Mouse (Mus musculus) CH12.LX (cell line): Measurements from ENCODE around the gene Ms4a5. TPM values are rescaled to one million over a fixed set of nuclear protein-coding genes. Genes with fewer than 3 reads are reported as not detected.

Experiments
- DNase-seq: peaks from one replicate; pipeline ENCODE4 v3.0.0-alpha.2; 2013; ENCODE audit errors: extremely low read depth
- H3K27ac ChIP-seq: 2 replicates; pipeline ENCODE4 v1.5.1; 2012; ENCODE audit warnings: low read depth, mild to moderate bottlenecking, control low read depth, moderate library complexity; ENCODE audit not compliant: insufficient read depth
- H3K27me3 ChIP-seq: replicated peaks from 2 replicates; pipeline ENCODE3; 2012; ENCODE audit warnings: inconsistent platforms
- H3K36me3 ChIP-seq, 2 experiments: replicated peaks in 1 of 2; 2 replicates each; pipeline versions ENCODE3 to v1.6.1; 2012; ENCODE audit warnings: inconsistent platforms in 1 of 2, low read length in 1 of 2, mild to moderate bottlenecking in 1 of 2, mixed read lengths in 1 of 2, moderate library complexity in 1 of 2; ENCODE audit not compliant: control insufficient read depth in 1 of 2, insufficient read depth in 1 of 2
- H3K4me1 ChIP-seq, 2 experiments: 2 replicates each; pipeline ENCODE4 v1.6.1; 2012; ENCODE audit warnings: inconsistent platforms in 1 of 2, moderate library complexity in 1 of 2; ENCODE audit not compliant: insufficient read depth in 2 of 2, control insufficient read depth in 1 of 2
- H3K4me2 ChIP-seq: 2 replicates; pipeline ENCODE4 v1.6.1; 2012; ENCODE audit warnings: low read depth, mild to moderate bottlenecking, control low read depth; ENCODE audit not compliant: poor library complexity, insufficient read depth, severe bottlenecking
- H3K4me3 ChIP-seq, 3 experiments: fragments of 150-350 bp in 1 of 3; sonication (generic) in 1 of 3; replicated peaks in 1 of 3; 2 replicates each; pipeline versions ENCODE3 to v1.5.1; 2011 to 2012; ENCODE audit warnings: low read depth in 2 of 3, low read length in 2 of 3, mild to moderate bottlenecking in 2 of 3, moderate library complexity in 2 of 3, control low read depth in 1 of 3, improper control_type of control experiment in 1 of 3, inconsistent platforms in 1 of 3, mixed read lengths in 1 of 3; ENCODE audit not compliant: poor library complexity in 1 of 3
- H3K79me2 ChIP-seq: replicated peaks from 2 replicates; pipeline ENCODE4 v1.6.1; 2012; ENCODE audit warnings: mild to moderate bottlenecking, moderate library complexity; ENCODE audit not compliant: control insufficient read depth, poor library complexity, insufficient read depth, severe bottlenecking; ENCODE audit errors: extremely low read depth
- H3K9ac ChIP-seq: 2 replicates; pipeline ENCODE4 v1.6.1; 2012; ENCODE audit warnings: low read depth, mild to moderate bottlenecking, control low read depth, moderate library complexity; ENCODE audit not compliant: insufficient read depth
- H3K9me3 ChIP-seq: replicated peaks from 2 replicates; pipeline ENCODE3; 2012; ENCODE audit warnings: low read length, inconsistent platforms, mixed read lengths
- ELF1 ChIP-seq: IDR thresholded peaks from 2 replicates; pipeline ENCODE4 v1.6.1; 2014; ENCODE audit warnings: low read depth, mild to moderate bottlenecking, inconsistent platforms, low read length, improper control_type of control experiment
- JUND ChIP-seq: conservative IDR thresholded peaks from 2 replicates; pipeline ENCODE4 v1.6.1; 2011; ENCODE audit warnings: low read depth, low read length, improper control_type of control experiment
- MAFK ChIP-seq: IDR thresholded peaks from 2 replicates; pipeline ENCODE4 v1.6.1; 2011; ENCODE audit warnings: low read length, improper control_type of control experiment; ENCODE audit not compliant: insufficient replicate concordance
- MAX ChIP-seq: IDR thresholded peaks from 2 replicates; pipeline ENCODE4 v1.6.1; 2011; ENCODE audit warnings: low read length, improper control_type of control experiment
- MAZ ChIP-seq: IDR thresholded peaks from 2 replicates; pipeline ENCODE4 v1.6.1; 2012; ENCODE audit warnings: low read depth, mild to moderate bottlenecking, inconsistent platforms, low read length, improper control_type of control experiment, moderate library complexity
- MXI1 ChIP-seq: IDR thresholded peaks from 2 replicates; pipeline ENCODE4 v1.6.1; 2011; ENCODE audit warnings: mild to moderate bottlenecking, low read depth, low read length, improper control_type of control experiment
- POLR2A ChIP-seq: IDR thresholded peaks from 2 replicates; pipeline ENCODE4 v1.6.1; 2011; ENCODE audit warnings: low read depth, mild to moderate bottlenecking, improper control_type of control experiment, low read length
- POLR2AphosphoS2 ChIP-seq: IDR thresholded peaks from 2 replicates; pipeline ENCODE4 v1.6.1; 2011; ENCODE audit warnings: low read depth, low read length, improper control_type of control experiment
- RCOR1 ChIP-seq: conservative IDR thresholded peaks from 2 replicates; pipeline ENCODE4 v1.6.1; 2012; ENCODE audit warnings: low read depth, mild to moderate bottlenecking, inconsistent platforms, low read length, improper control_type of control experiment
- SIN3A ChIP-seq: IDR thresholded peaks from 2 replicates; pipeline ENCODE4 v1.6.1; 2012; ENCODE audit warnings: low read length, improper control_type of control experiment, inconsistent platforms
- SMC3 ChIP-seq: IDR thresholded peaks from 2 replicates; pipeline ENCODE4 v1.6.1; 2011; ENCODE audit warnings: low read depth, low read length, improper control_type of control experiment
- ZKSCAN1 ChIP-seq: IDR thresholded peaks from 2 replicates; pipeline ENCODE4 v1.6.1; 2012; ENCODE audit warnings: low read depth, inconsistent platforms, low read length, improper control_type of control experiment, borderline replicate concordance
- ZNF384 ChIP-seq: IDR thresholded peaks from 2 replicates; pipeline ENCODE4 v1.6.1; 2012; ENCODE audit warnings: low read depth, low read length, improper control_type of control experiment, inconsistent platforms
- dilution Hi-C: fragments of 300-500 bp; cut with MboI; formaldehyde crosslinking; loops from 2 replicates; pipeline ENCODE4 v1.14.3; 2020; ENCODE audit warnings: low sequenced_read_pairs; ENCODE audit not compliant: extremely low pct_unique_long_range_greater_than_20kb, extremely low pct_ligation_motif_present
- in situ Hi-C: fragments of 300-500 bp; cut with MboI; formaldehyde crosslinking; loops from 3 replicates; pipeline ENCODE4 v1.14.3; 2019; ENCODE audit warnings: low sequenced_read_pairs, low pct_ligation_motif_present, low pct_unique_long_range_greater_than_20kb, mixed read lengths
- polyA plus RNA-seq: library from polyadenylated mRNA; unstranded; fragments of >175 nt; gene quantifications from 2 replicates; pipeline ENCODE4 v1.2.1, GENCODE M21; 2012; ENCODE audit warnings: low read depth; ENCODE audit not compliant: insufficient read length
- total RNA-seq, 2 experiments: library from RNA; depleted of rRNA; stranded (reverse); fragments of 300-350 nt in 1 of 2; fragments of >200 nt in 1 of 2; gene quantifications; 2 replicates each; pipeline ENCODE4 v1.2.3; 2012 to 2014

Ms4a5 gene
- total and polyA plus RNA-seq, 3 experiments = not detected

- no peaks in the 10 kb centered on the region for H3K9me3 ChIP-seq
- H3K36me3 ChIP-seq = no peaks in the 10 kb centered on the region
- H3K79me2 ChIP-seq = no peaks in the 10 kb centered on the region
- dilution Hi-C loops (no loop called here), in situ Hi-C loops (no loop called here)
- H3K4me1 ChIP-seq = peaks cover 0 to 18% of the 10 kb centered on the region in 2 experiments; a peak in 2 of 4 replicates
- H3K27me3 ChIP-seq = no peaks in the 10 kb centered on the region
- TF ChIP-seq POLR2AphosphoS2 = no peak
- no peak for TF ChIP-seq MAZ
- TF ChIP-seq MAFK = no peak
- no peak for TF ChIP-seq SIN3A
- TF ChIP-seq ZKSCAN1 = no peak
- TF ChIP-seq POLR2A = no peak
- TF ChIP-seq JUND = no peak
- no peak for TF ChIP-seq MXI1
- TF ChIP-seq MAX = no peak
- TF ChIP-seq SMC3 = no peak
- TF ChIP-seq ELF1 = no peak
- TF ChIP-seq ZNF384 = no peak
- no peak for TF ChIP-seq RCOR1
- TF ChIP-seq, all 38 proteins: peak for 0
- Histone ChIP-seq H3K4me3 (no peak within 1 kb of the TSS), H3K27ac (no peak within 1 kb of the TSS), H3K4me2 (peak within 1 kb of the TSS; percentile 75), H3K9ac (no peak within 1 kb of the TSS)
- DNase-seq = no peak
Observed at GRCm38 (mm10) chr19:11232348-11232747, 51.3 kb downstream of the Ms4a5 start, which contains the start of gene Ms4a12. Gene Ms4a12 (minus strand): TSS chr19:11232448.

Other genes starting within 250 kb of the Ms4a5 start
- not detected in 2 replicates for gene Ms4a8a, start 202.8 kb downstream of the Ms4a5 start, total RNA-seq (2012; rRNA removed)
- gene Ms4a8a, start 202.8 kb downstream of the Ms4a5 start, total RNA-seq (2014; rRNA removed) = not detected in 2 replicates
- not detected in 2 replicates for gene Ms4a8a, start 202.8 kb downstream of the Ms4a5 start, polyA plus RNA-seq
- gene 1700017D01Rik, start 153.0 kb downstream of the Ms4a5 start, total RNA-seq (2012; rRNA removed) = not detected in 2 replicates
- not detected in 2 replicates for gene 1700017D01Rik, start 153.0 kb downstream of the Ms4a5 start, total RNA-seq (2014; rRNA removed)
- gene 1700017D01Rik, start 153.0 kb downstream of the Ms4a5 start, polyA plus RNA-seq = not detected in 2 replicates
- not detected in 2 replicates for gene 1700025F22Rik, start 118.6 kb downstream of the Ms4a5 start, total RNA-seq (2012; rRNA removed)
- gene 1700025F22Rik, start 118.6 kb downstream of the Ms4a5 start, total RNA-seq (2014; rRNA removed) = not detected in 2 replicates
- gene 1700025F22Rik, start 118.6 kb downstream of the Ms4a5 start, polyA plus RNA-seq = not detected in 2 replicates
- not detected in 2 replicates for gene Ms4a13, start 87.1 kb downstream of the Ms4a5 start, total RNA-seq (2012; rRNA removed)
- not detected in 2 replicates for gene Ms4a13, start 87.1 kb downstream of the Ms4a5 start, total RNA-seq (2014; rRNA removed)
- not detected in 2 replicates for gene Ms4a13, start 87.1 kb downstream of the Ms4a5 start, polyA plus RNA-seq
- gene Ms4a12, start 51.4 kb downstream of the Ms4a5 start, total RNA-seq (2012; rRNA removed) = not detected in 2 replicates
- not detected in 2 replicates for gene Ms4a12, start 51.4 kb downstream of the Ms4a5 start, total RNA-seq (2014; rRNA removed)
- not detected in 2 replicates for gene Ms4a12, start 51.4 kb downstream of the Ms4a5 start, polyA plus RNA-seq
- gene Ms4a1, start 17.6 kb downstream of the Ms4a5 start, total RNA-seq (2012; rRNA removed) = 106 and 137 TPM in 2 replicates
- gene Ms4a1, start 17.6 kb downstream of the Ms4a5 start, total RNA-seq (2014; rRNA removed) = 642 and 726 TPM in 2 replicates
- 345 and 387 TPM in 2 replicates for gene Ms4a1, start 17.6 kb downstream of the Ms4a5 start, polyA plus RNA-seq
- not detected in 2 replicates for gene Ms4a14, start 30.6 kb upstream of the Ms4a5 start, total RNA-seq (2012; rRNA removed)
- gene Ms4a14, start 30.6 kb upstream of the Ms4a5 start, total RNA-seq (2014; rRNA removed) = not detected in 2 replicates
- 0.12 and 0.17 TPM in 2 replicates for gene Ms4a14, start 30.6 kb upstream of the Ms4a5 start, polyA plus RNA-seq
- gene Ms4a7, start 52.3 kb upstream of the Ms4a5 start, total RNA-seq (2012; rRNA removed) = 1.4 and 1.8 TPM in 2 replicates
- gene Ms4a7, start 52.3 kb upstream of the Ms4a5 start, total RNA-seq (2014; rRNA removed) = 2.5 and 3.2 TPM in 2 replicates
- gene Ms4a7, start 52.3 kb upstream of the Ms4a5 start, polyA plus RNA-seq = 4.3 TPM in 2 replicates
- gene Ms4a4a, start 91.7 kb upstream of the Ms4a5 start, total RNA-seq (2012; rRNA removed) = 0.21 TPM in 1 of 2 replicates, not detected in the other
- not detected in 2 replicates for gene Ms4a4a, start 91.7 kb upstream of the Ms4a5 start, total RNA-seq (2014; rRNA removed)
- 0.29 TPM in 1 of 2 replicates, not detected in the other for gene Ms4a4a, start 91.7 kb upstream of the Ms4a5 start, polyA plus RNA-seq
- 0.08 and 0.38 TPM in 2 replicates for gene Ms4a4c, start 120.9 kb upstream of the Ms4a5 start, total RNA-seq (2012; rRNA removed)
- 0.54 and 2.5 TPM in 2 replicates for gene Ms4a4c, start 120.9 kb upstream of the Ms4a5 start, total RNA-seq (2014; rRNA removed)
- gene Ms4a4c, start 120.9 kb upstream of the Ms4a5 start, polyA plus RNA-seq = 0.59 and 0.60 TPM in 2 replicates
- not detected in 2 replicates for gene Ms4a4b, start 159.7 kb upstream of the Ms4a5 start, total RNA-seq (2012; rRNA removed)
- not detected in 2 replicates for gene Ms4a4b, start 159.7 kb upstream of the Ms4a5 start, total RNA-seq (2014; rRNA removed)
- gene Ms4a4b, start 159.7 kb upstream of the Ms4a5 start, polyA plus RNA-seq = not detected in 2 replicates
- 3.5 and 5.0 TPM in 2 replicates for gene Ms4a6c, start 185.5 kb upstream of the Ms4a5 start, total RNA-seq (2012; rRNA removed)
- gene Ms4a6c, start 185.5 kb upstream of the Ms4a5 start, total RNA-seq (2014; rRNA removed) = 20.0 and 22.2 TPM in 2 replicates
- 14.3 and 19.6 TPM in 2 replicates for gene Ms4a6c, start 185.5 kb upstream of the Ms4a5 start, polyA plus RNA-seq
- 1.7 and 2.0 TPM in 2 replicates for gene Gm8369, start 202.1 kb upstream of the Ms4a5 start, total RNA-seq (2012; rRNA removed)
- gene Gm8369, start 202.1 kb upstream of the Ms4a5 start, total RNA-seq (2014; rRNA removed) = 4.3 and 5.2 TPM in 2 replicates
- gene Gm8369, start 202.1 kb upstream of the Ms4a5 start, polyA plus RNA-seq = 0.68 and 1.2 TPM in 2 replicates
- gene Ms4a6b, start 232.6 kb upstream of the Ms4a5 start, total RNA-seq (2012; rRNA removed) = 0.55 and 0.76 TPM in 2 replicates
- gene Ms4a6b, start 232.6 kb upstream of the Ms4a5 start, total RNA-seq (2014; rRNA removed) = 1.9 and 2.6 TPM in 2 replicates
- 0.93 and 1.6 TPM in 2 replicates for gene Ms4a6b, start 232.6 kb upstream of the Ms4a5 start, polyA plus RNA-seq